Mouse (Mus musculus): ENCODE data around the gene Fcrlb.

GRCm38 (mm10) chr1:170865406-170865805, 47.3 kb downstream of the Fcrlb start:
- TF ChIP-seq CTCF (IDR thresholded peaks at IDR 0.05; ENCODE audit: low read depth, low read length), result no peak
- TF ChIP-seq POLR2A (IDR thresholded peaks at IDR 0.05; ENCODE audit: borderline replicate concordance, low read depth, low read length), result no peak
